Comparison of ENCODE assay signal across 8 mouse cellular contexts in the genomic region with DNA sequence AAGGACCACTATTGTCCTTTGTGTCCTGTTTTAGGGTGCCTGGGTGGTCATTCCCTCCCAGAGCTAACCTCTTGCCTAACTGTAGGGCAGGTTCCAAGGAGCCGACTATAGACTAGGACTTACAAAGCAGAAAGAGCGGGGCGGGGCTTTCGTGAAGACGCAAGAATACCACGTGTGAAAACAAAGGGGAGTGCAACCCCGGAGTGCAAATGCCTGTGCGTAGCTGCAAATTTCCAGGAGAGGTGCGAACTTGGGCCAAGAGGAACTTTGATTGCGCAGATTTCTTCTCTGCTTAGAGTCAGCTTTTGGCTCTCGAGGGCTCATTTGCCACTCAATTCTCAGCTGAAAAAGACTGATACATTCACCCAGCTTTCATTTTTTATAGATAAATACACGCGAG. TPM values are rescaled to one million over a fixed set of nuclear protein-coding genes. Genes with fewer than 3 reads are reported as not detected.
A peak's percentile ranks its signal among the peaks of the same experiment; 100 is the strongest.
DNase-seq lines count a peak whose midpoint lies in the region; ATAC-seq and TF ChIP-seq lines count a peak whose summit lies in the region.

No protein-coding gene starts in this region.

- peaks cover 16 to 22% of the 10 kb centered on the region in 2 experiments for H3K4me1 ChIP-seq in MEL (ENCODE audit: control insufficient read depth in 1 of 2, insufficient read depth in 2 of 2, low read length in 2 of 2)
- peaks cover 23% of the 10 kb centered on the region for H3K4me1 ChIP-seq in intestine, embryonic 15.5 days (replicated peaks)
- H3K4me1 ChIP-seq in liver, embryonic 16.5 days (ENCODE audit: control insufficient read depth, low read depth, low read length): peaks cover 15% of the 10 kb centered on the region

- under 1% methylated on average over 13 of the region's 13 CpGs for whole genome bisulfite sequencing in intestine, embryonic 15.5 days
- WGBS in liver, embryonic 16.5 days (ENCODE audit: insufficient replicate concordance): under 1% methylated on average over 13 of the region's 13 CpGs

- no peaks in the 10 kb centered on the region for H3K79me2 ChIP-seq in MEL (ENCODE audit: control insufficient read depth, insufficient read depth, low read length, poor library complexity)

- H3K9ac ChIP-seq in MEL (ENCODE audit: control insufficient read depth, low read depth, low read length, poor library complexity, severe bottlenecking): peak overlapping the region; percentile 35
- H3K9ac ChIP-seq in intestine, embryonic 15.5 days: peak overlapping the region; percentile 92
- peak overlapping the region; percentile 57 for H3K9ac ChIP-seq in liver, embryonic 16.5 days (ENCODE audit: low read depth, low read length)

- peak overlapping the region; percentile 66 to 88 for H3K4me3 ChIP-seq in MEL (ENCODE audit: control insufficient read depth in 1 of 2, insufficient read depth in 1 of 2, low read depth in 2 of 2, low read length in 2 of 2)
- peak overlapping the region; percentile 98 for H3K4me3 ChIP-seq in intestine, embryonic 15.5 days (replicated peaks)
- peak overlapping the region; percentile 75 for H3K4me3 ChIP-seq in liver, embryonic 16.5 days (ENCODE audit: low read depth, low read length)

- no peaks in the 10 kb centered on the region for H3K9me3 ChIP-seq in MEL (replicated peaks; ENCODE audit: insufficient read depth, low read length)
- H3K9me3 ChIP-seq in intestine, embryonic 15.5 days: no peaks in the 10 kb centered on the region
- H3K9me3 ChIP-seq in liver, embryonic 16.5 days (replicated peaks; ENCODE audit: control insufficient read depth, low read length): no peaks in the 10 kb centered on the region

- no peak overlapping the region for H3K27ac ChIP-seq in MEL (ENCODE audit: control insufficient read depth, low read depth, low read length)
- no peak overlapping the region for H3K27ac ChIP-seq in intestine, embryonic 15.5 days
- H3K27ac ChIP-seq in liver, embryonic 16.5 days (ENCODE audit: low read length): no peak overlapping the region

- TF ChIP-seq POLR2A in MEL (IDR thresholded peaks at IDR 0.05; ENCODE audit: control insufficient read depth in 1 of 2, insufficient read depth in 1 of 2, low read depth in 1 of 2, low read length in 2 of 2, poor library complexity in 1 of 2): no peak

- TF ChIP-seq RAD21 in MEL (IDR thresholded peaks at IDR 0.05; ENCODE audit: low read depth, low read length): no peak

- peaks cover 0 to 17% of the 10 kb centered on the region in 2 experiments; a peak in 2 of 4 replicates for H3K36me3 ChIP-seq in MEL (ENCODE audit: control insufficient read depth in 1 of 2, insufficient read depth in 2 of 2, low read length in 2 of 2)
- peaks cover 3% of the 10 kb centered on the region; the same call in 1 of the 2 replicates for H3K36me3 ChIP-seq in intestine, embryonic 15.5 days
- no peaks in the 10 kb centered on the region for H3K36me3 ChIP-seq in liver, embryonic 16.5 days (ENCODE audit: control insufficient read depth, insufficient read depth)

- no peak for TF ChIP-seq EP300 in MEL (IDR thresholded peaks at IDR 0.05; ENCODE audit: low read depth in 1 of 2, low read length in 2 of 2)

- peak; percentile 67 for ATAC-seq in intestine, embryonic 15.5 days
- peak; percentile 33 for ATAC-seq in liver, embryonic 16.5 days (ENCODE audit: low read depth)

- no peaks in the 10 kb centered on the region for H3K27me3 ChIP-seq in MEL (ENCODE audit: control insufficient read depth in 1 of 2, insufficient read depth in 2 of 2, low read length in 2 of 2)
- no peaks in the 10 kb centered on the region for H3K27me3 ChIP-seq in intestine, embryonic 15.5 days (replicated peaks)
- no peaks in the 10 kb centered on the region for H3K27me3 ChIP-seq in liver, embryonic 16.5 days (ENCODE audit: control insufficient read depth, insufficient read depth, low read depth, low read length)

- peak overlapping the region; percentile 76 for H3K4me2 ChIP-seq in intestine, embryonic 15.5 days (replicated peaks)
- H3K4me2 ChIP-seq in liver, embryonic 16.5 days (ENCODE audit: low read depth, low read length): peak overlapping the region; percentile 85

- TF ChIP-seq CTCF in MEL (IDR thresholded peaks at IDR 0.05 in 2 of 3, conservative IDR thresholded peaks at IDR 0.05 in 1 of 3; ENCODE audit: control insufficient read depth in 1 of 3, insufficient read depth in 1 of 3, low read depth in 2 of 3, low read length in 3 of 3, poor library complexity in 1 of 3, severe bottlenecking in 1 of 3): no peak

- DNase-seq in 3T3-L1 (ENCODE audit: low read depth, low spot score) (peak; percentile 64), MEL (ENCODE audit: low read depth, low spot score) (peak; percentile 90)
- peak; percentile 73 for DNase-seq in cerebellum, adult 9-11 months
- DNase-seq in gastrocnemius, postnatal 25 days: peak; percentile 23
- DNase-seq in neural tube, embryonic 10.5 days (ENCODE audit: extremely low spot score, low spot score): peak; percentile 64
- DNase-seq in thymus, postnatal 0 days (ENCODE audit: low spot score): peak; percentile 83

TF ChIP-seq in MEL, 35 proteins besides CTCF, POLR2A, EP300 and RAD21:
- peak; percentile 94 for TF ChIP-seq MXI1 (IDR thresholded peaks at IDR 0.05; ENCODE audit: low read depth, low read length)
- TF ChIP-seq USF1 (IDR thresholded peaks at IDR 0.05; ENCODE audit: low read depth, low read length): peak; percentile 83
- peak; percentile 86 for TF ChIP-seq MAX (IDR thresholded peaks at IDR 0.05; ENCODE audit: low read length)
- TF ChIP-seq SIN3A (IDR thresholded peaks at IDR 0.05; ENCODE audit: low read length): peak; percentile 89; the same call in 1 of the 2 replicates
- peak in 1 of 2 experiments; percentile 36; a peak in 1 of 4 replicates for TF ChIP-seq USF2 (IDR thresholded peaks at IDR 0.05; ENCODE audit: borderline replicate concordance in 1 of 2, insufficient read depth in 1 of 2, low read depth in 1 of 2, low read length in 2 of 2)
- TF ChIP-seq POLR2AphosphoS2 (IDR thresholded peaks at IDR 0.05; ENCODE audit: low read length): no peak
- no peak; the same call in 1 of the 2 replicates for TF ChIP-seq ETS1 (IDR thresholded peaks at IDR 0.05; ENCODE audit: low read depth, low read length)
- TF ChIP-seq RCOR1 (IDR thresholded peaks at IDR 0.05; ENCODE audit: low read depth, low read length): peak; percentile 35; the same call in 1 of the 2 replicates
- TF ChIP-seq MEF2A (IDR thresholded peaks at IDR 0.05; ENCODE audit: extremely low read depth, insufficient replicate concordance, low read depth, low read length, poor library complexity, severe bottlenecking): no peak

RNA-seq across cellular contexts. Expression of gene Zscan2, which starts 0.5 kb away (rescaled TPM):
- 1.1 and 1.2 TPM in 2 replicates for total RNA-seq in MEL (2012; rRNA removed)
- polyA plus RNA-seq in MEL (2012; ENCODE audit: insufficient read depth in 1 of 2, insufficient read length in 2 of 2, low read depth in 1 of 2, low replicate concordance in 2 of 2, missing spikeins in 1 of 2): 1 to 10 TPM in 1 of 2 experiments, not detected in 1; 2.4 TPM
- total RNA-seq in gastrocnemius, postnatal 25 days (2021): 1 to 10 TPM; 1.5 to 1.6 TPM
- 1.1 and 1.6 TPM in 2 replicates for polyA plus RNA-seq in intestine, embryonic 15.5 days (2015; fragmentation: Nextera tagmentation; extraction: Ambion mirVana)
- polyA plus RNA-seq in liver, embryonic 16.5 days (2015; fragmentation: Nextera tagmentation; extraction: Ambion mirVana): 0.30 and 0.36 TPM in 2 replicates
- polyA plus RNA-seq in thymus, postnatal 0 days (2015; fragmentation: Nextera tagmentation; extraction: Ambion mirVana): 2.7 and 3.0 TPM in 2 replicates

RNA-seq across cellular contexts. Expression of gene Iqgap1, which starts 34.5 kb away (rescaled TPM):
- total RNA-seq in MEL (2012; rRNA removed): 20.6 and 29.4 TPM in 2 replicates
- polyA plus RNA-seq in MEL (2012; ENCODE audit: insufficient read depth in 1 of 2, insufficient read length in 2 of 2, low read depth in 1 of 2, low replicate concordance in 2 of 2, missing spikeins in 1 of 2): 10 to 100 TPM; 58.8 to 87.9 TPM
- total RNA-seq in gastrocnemius, postnatal 25 days (2021): 10 to 100 TPM; 16.8 to 18.8 TPM
- polyA plus RNA-seq in intestine, embryonic 15.5 days (2015; fragmentation: Nextera tagmentation; extraction: Ambion mirVana): 72.9 and 76.2 TPM in 2 replicates
- polyA plus RNA-seq in liver, embryonic 16.5 days (2015; fragmentation: Nextera tagmentation; extraction: Ambion mirVana): 15.8 and 15.9 TPM in 2 replicates
- polyA plus RNA-seq in thymus, postnatal 0 days (2015; fragmentation: Nextera tagmentation; extraction: Ambion mirVana): 87.5 and 104 TPM in 2 replicates

RNA-seq across cellular contexts. Expression of gene Wdr73, which starts 40.8 kb away (rescaled TPM):
- 58.0 and 67.0 TPM in 2 replicates for total RNA-seq in MEL (2012; rRNA removed)
- polyA plus RNA-seq in MEL (2012; ENCODE audit: insufficient read depth in 1 of 2, insufficient read length in 2 of 2, low read depth in 1 of 2, low replicate concordance in 2 of 2, missing spikeins in 1 of 2): 10 to 100 TPM in 1 of 2 experiments, not detected in 1; 57.8 TPM
- total RNA-seq in gastrocnemius, postnatal 25 days (2021): 1 to 10 TPM; 3.1 to 4.2 TPM
- polyA plus RNA-seq in intestine, embryonic 15.5 days (2015; fragmentation: Nextera tagmentation; extraction: Ambion mirVana): 32.8 and 35.7 TPM in 2 replicates
- 10.8 and 12.1 TPM in 2 replicates for polyA plus RNA-seq in liver, embryonic 16.5 days (2015; fragmentation: Nextera tagmentation; extraction: Ambion mirVana)
- 38.2 and 44.6 TPM in 2 replicates for polyA plus RNA-seq in thymus, postnatal 0 days (2015; fragmentation: Nextera tagmentation; extraction: Ambion mirVana)

RNA-seq across cellular contexts. Expression of gene Nmb, which starts 44.6 kb away (rescaled TPM):
- total RNA-seq in MEL (2012; rRNA removed): 4.4 and 4.7 TPM in 2 replicates
- 1 to 10 TPM in 1 of 2 experiments, not detected in 1; 4.6 TPM for polyA plus RNA-seq in MEL (2012; ENCODE audit: insufficient read depth in 1 of 2, insufficient read length in 2 of 2, low read depth in 1 of 2, low replicate concordance in 2 of 2, missing spikeins in 1 of 2)
- 1 to 10 TPM; 2.2 to 2.7 TPM for total RNA-seq in gastrocnemius, postnatal 25 days (2021)
- 4.5 and 4.6 TPM in 2 replicates for polyA plus RNA-seq in intestine, embryonic 15.5 days (2015; fragmentation: Nextera tagmentation; extraction: Ambion mirVana)
- 1.2 and 1.6 TPM in 2 replicates for polyA plus RNA-seq in liver, embryonic 16.5 days (2015; fragmentation: Nextera tagmentation; extraction: Ambion mirVana)
- polyA plus RNA-seq in thymus, postnatal 0 days (2015; fragmentation: Nextera tagmentation; extraction: Ambion mirVana): 28.0 and 32.1 TPM in 2 replicates

Comparison
In these comparisons a context has a peak if more than half of its experiments do, and no peak if none do; other contexts are left out.
1. DNase-seq: peak in every context shown above with its lines; median percentile 90 in MEL; 83 in thymus, postnatal 0 days; 73 in cerebellum, adult 9-11 months; 64 in 3T3-L1; 64 in neural tube, embryonic 10.5 days; 23 in gastrocnemius, postnatal 25 days.
2. H3K9ac ChIP-seq: peak in every context shown above with its lines; median percentile 92 in intestine, embryonic 15.5 days; 57 in liver, embryonic 16.5 days; 35 in MEL.